Mouse (Mus musculus) hindbrain, postnatal 0 days (tissue): Measurements from ENCODE around the gene Ergic1. TPM values are rescaled to one million over a fixed set of nuclear protein-coding genes. Genes with fewer than 3 reads are reported as not detected.
A peak's percentile ranks its signal among the peaks of the same experiment; 100 is the strongest.

Source experiments
- ATAC-seq: fragments of 200-750 bp; cut with Nextera tagmentation; 2 replicates; pipeline ENCODE4 v1.8.0; 2017; ENCODE audit warnings: mild to moderate bottlenecking, moderate TSS enrichment, moderate library complexity
- DNase-seq: peaks from one replicate; pipeline ENCODE4 v3.0.0-alpha.2; 2015; ENCODE audit warnings: low spot score
- H3K27ac ChIP-seq: fragments of 300-500 bp; sonication (generic); 2 replicates; pipeline ENCODE4 v1.5.1; 2014; ENCODE audit warnings: mild to moderate bottlenecking
- H3K27me3 ChIP-seq: fragments of 300-500 bp; sonication (generic); 2 replicates; pipeline ENCODE4 v1.6.1; 2014; ENCODE audit warnings: low read length, mixed read lengths; ENCODE audit not compliant: insufficient read depth
- H3K36me3 ChIP-seq: fragments of 300-500 bp; sonication (generic); 2 replicates; pipeline ENCODE4 v1.6.1; 2014; ENCODE audit warnings: low read length, mixed read lengths; ENCODE audit not compliant: insufficient read depth
- H3K4me1 ChIP-seq: fragments of 300-500 bp; sonication (generic); 2 replicates; pipeline ENCODE4 v1.6.1; 2014; ENCODE audit warnings: antibody characterized with exemption, low read length, mixed read lengths; ENCODE audit not compliant: insufficient read depth
- H3K4me2 ChIP-seq: fragments of 300-500 bp; sonication (generic); 2 replicates; pipeline ENCODE4 v1.6.1; 2014; ENCODE audit warnings: low read depth, mild to moderate bottlenecking, low read length, moderate library complexity, mixed read lengths
- H3K4me3 ChIP-seq: fragments of 300-500 bp; sonication (generic); 2 replicates; pipeline ENCODE4 v1.5.1; 2014; ENCODE audit warnings: low read length
- H3K9ac ChIP-seq: fragments of 300-500 bp; sonication (generic); replicated peaks from 2 replicates; pipeline ENCODE4 v1.6.1; 2014; ENCODE audit warnings: mild to moderate bottlenecking, low read length, moderate library complexity, mixed read lengths
- H3K9me3 ChIP-seq: fragments of 300-500 bp; sonication (generic); 2 replicates; pipeline ENCODE4 v1.6.1; 2016; ENCODE audit warnings: low read length, mixed read lengths
- CTCF ChIP-seq: IDR thresholded peaks from 2 replicates; pipeline ENCODE4 v1.5.1; 2016; ENCODE audit warnings: antibody characterized with exemption, control low read depth, low read depth
- WGBS: fragments of 180-500 bp; shearing (Covaris S2); extraction: QIAGEN DNeasy Blood & Tissue Kit; methylation state at CpG from one replicate; pipeline ENCODE4 v1.1.7; 2014; 5-methylcytosine and 5-hydroxymethylcytosine counted together
- polyA plus RNA-seq: library from polyadenylated mRNA; unstranded; fragments of >200 nt; fragmentation: Nextera tagmentation; extraction: Ambion mirVana; gene quantifications from 2 replicates; pipeline ENCODE4 v1.2.1, GENCODE M21; 2015
- total RNA-seq: library from RNA; depleted of rRNA; stranded (reverse); fragments of >200 nt; gene quantifications from 2 replicates; pipeline ENCODE4 v1.2.3, GENCODE M21; 2014

Gene Ergic1
- total and polyA plus RNA-seq, 2 experiments from 2014 or later = 93.5 to 250 TPM

DNA sequence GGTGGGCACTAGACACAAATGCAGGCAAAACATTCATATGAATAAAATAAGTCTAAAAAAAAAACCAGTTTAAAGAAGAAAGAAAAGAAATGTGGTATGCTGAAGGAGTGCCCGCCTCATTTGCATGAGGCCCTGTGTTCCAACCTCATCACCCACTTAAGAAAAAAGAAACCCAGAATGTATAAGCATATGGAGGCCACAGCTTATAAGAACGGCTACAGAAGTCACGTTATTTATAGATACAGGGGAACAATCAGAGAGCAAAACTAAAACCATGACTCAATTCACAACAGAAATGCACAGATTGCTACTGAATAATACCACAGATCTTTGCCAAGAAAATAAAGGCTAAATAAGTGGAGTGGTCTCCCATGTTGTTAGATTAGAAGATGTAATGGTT, 43.0 kb upstream of the Ergic1 start:
- Histone ChIP-seq H3K27ac (no peak overlapping the region), H3K4me1 (no peaks in the 10 kb centered on the region), H3K9me3 (no peaks in the 10 kb centered on the region), H3K9ac (no peak overlapping the region), H3K4me3 (no peak overlapping the region), H3K36me3 (no peaks in the 10 kb centered on the region), H3K27me3 (no peaks in the 10 kb centered on the region), H3K4me2 (no peak overlapping the region)
- ATAC-seq = no peak
- WGBS = 86% methylated on average over 3 of the region's 3 CpGs
- TF ChIP-seq CTCF = no peak
- DNase-seq = no peak

- 70% methylated on average over 4 of the region's 4 CpGs for whole genome bisulfite sequencing
- H3K27me3 ChIP-seq = no peaks in the 10 kb centered on the region
- no peak for ATAC-seq
Measured at GRCm38 (mm10) chr17:26522711-26523110, 38.6 kb upstream of the Ergic1 start.

DNA sequence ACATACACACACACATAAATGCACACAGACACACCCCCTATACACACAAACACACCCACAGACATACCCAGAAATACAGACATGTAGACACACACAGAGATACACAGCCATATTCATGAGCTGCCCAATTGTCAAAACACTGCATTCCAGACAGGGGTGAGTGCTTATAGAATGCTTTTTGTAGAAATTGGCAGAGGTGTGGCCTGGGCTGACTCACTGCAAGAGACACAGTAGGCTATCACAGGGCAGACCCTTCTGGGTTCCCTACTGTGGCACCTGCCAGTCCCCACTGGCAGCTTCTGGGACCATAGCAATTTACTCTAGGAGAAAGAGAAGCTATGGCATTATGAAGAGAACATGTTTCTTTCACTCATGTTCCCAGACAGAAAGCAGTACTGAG, 37.0 kb upstream of the Ergic1 start:
- no peak for ATAC-seq
- Histone ChIP-seq H3K4me2 (no peak overlapping the region), H3K36me3 (no peaks in the 10 kb centered on the region), H3K9ac (no peak overlapping the region), H3K4me1 (no peaks in the 10 kb centered on the region), H3K9me3 (no peaks in the 10 kb centered on the region), H3K27ac (no peak overlapping the region), H3K27me3 (no peaks in the 10 kb centered on the region), H3K4me3 (no peak overlapping the region)
- no peak for DNase-seq
- no peak for TF ChIP-seq CTCF

More at GRCm38 (mm10) chr17:26522711-26523110, 38.6 kb upstream of the Ergic1 start:
- no peak overlapping the region for H3K4me3 ChIP-seq
- no peaks in the 10 kb centered on the region for H3K9me3 ChIP-seq
- DNase-seq = no peak
- no peak overlapping the region for H3K9ac ChIP-seq
- no peak overlapping the region for H3K4me2 ChIP-seq
- H3K27ac ChIP-seq = no peak overlapping the region
- no peaks in the 10 kb centered on the region for H3K4me1 ChIP-seq
- no peak for TF ChIP-seq CTCF
- no peaks in the 10 kb centered on the region for H3K36me3 ChIP-seq

DNA sequence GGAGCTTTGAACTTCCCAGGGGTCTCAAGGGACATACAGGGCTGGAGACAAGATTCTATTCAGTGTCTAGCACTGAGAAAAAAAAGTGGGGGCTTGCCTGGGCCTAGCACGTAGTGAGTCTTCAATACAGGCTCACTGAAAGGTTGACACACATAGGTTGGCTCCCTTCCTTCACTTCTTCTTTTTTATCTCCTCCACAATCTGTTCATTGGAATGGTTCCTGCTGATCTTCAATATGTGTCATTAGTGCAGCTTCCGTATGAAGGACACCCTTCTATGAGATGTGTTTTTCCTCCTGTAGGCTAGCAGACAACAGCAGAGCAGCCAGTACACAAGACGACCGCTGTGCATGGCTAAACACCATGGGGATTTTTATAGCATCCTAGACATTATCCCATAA, 36.5 kb upstream of the Ergic1 start:
- no peak overlapping the region for H3K9ac ChIP-seq
- no peak for ATAC-seq

GRCm38 (mm10) chr17:26525316-26525715, 36.0 kb upstream of the Ergic1 start:
- Histone ChIP-seq H3K27me3 (no peaks in the 10 kb centered on the region), H3K4me3 (no peak overlapping the region), H3K27ac (no peak overlapping the region), H3K4me2 (no peak overlapping the region), H3K9me3 (no peaks in the 10 kb centered on the region), H3K4me1 (no peaks in the 10 kb centered on the region), H3K36me3 (no peaks in the 10 kb centered on the region), H3K9ac (no peak overlapping the region)
- no peak for TF ChIP-seq CTCF
- WGBS = 35% methylated on average over 7 of the region's 7 CpGs
- ATAC-seq (peak; percentile 72; the same call in 1 of the 2 replicates), DNase-seq (peak; percentile 68)

More for the DNA sequence above, 36.5 kb upstream of the Ergic1 start:
- DNase-seq = no peak
- no peaks in the 10 kb centered on the region for H3K27me3 ChIP-seq
- no peaks in the 10 kb centered on the region for H3K4me1 ChIP-seq
- no peak overlapping the region for H3K27ac ChIP-seq
- no peak for TF ChIP-seq CTCF
- no peak overlapping the region for H3K4me2 ChIP-seq
- WGBS = 79% methylated on average over 4 of the region's 4 CpGs
- H3K4me3 ChIP-seq = no peak overlapping the region
- H3K36me3 ChIP-seq = no peaks in the 10 kb centered on the region
- no peaks in the 10 kb centered on the region for H3K9me3 ChIP-seq

GRCm38 (mm10) chr17:26527291-26527690, 34.0 kb upstream of the Ergic1 start:
- Histone ChIP-seq H3K27me3 (no peaks in the 10 kb centered on the region), H3K9me3 (no peaks in the 10 kb centered on the region), H3K27ac (no peak overlapping the region), H3K4me1 (no peaks in the 10 kb centered on the region), H3K4me2 (no peak overlapping the region), H3K4me3 (no peak overlapping the region), H3K36me3 (no peaks in the 10 kb centered on the region), H3K9ac (no peak overlapping the region)
- DNase-seq = no peak
- TF ChIP-seq CTCF = no peak
- no peak for ATAC-seq
- WGBS = 96% methylated on average over 9 of the region's 9 CpGs

DNA sequence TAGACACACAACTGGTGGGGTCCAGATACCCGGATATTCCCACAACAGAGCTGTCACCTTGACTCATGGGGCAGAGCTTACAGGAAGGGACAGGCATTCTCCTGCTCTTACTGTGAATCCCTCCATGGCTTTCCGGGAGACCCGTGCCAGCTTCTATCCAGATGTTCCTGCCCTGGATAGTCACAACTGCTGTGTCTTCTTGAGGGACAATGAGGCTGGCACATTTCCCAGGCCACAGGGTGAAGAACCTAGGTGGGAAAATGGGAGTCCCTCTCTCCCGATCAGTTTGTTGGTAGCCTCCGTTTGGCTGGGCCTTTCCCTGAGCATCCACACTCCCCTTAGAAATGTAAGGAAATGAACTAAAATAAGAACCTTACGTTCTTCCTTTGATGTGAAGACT, 32.5 kb upstream of the Ergic1 start:
- Histone ChIP-seq H3K4me3 (no peak overlapping the region), H3K9me3 (no peaks in the 10 kb centered on the region), H3K27me3 (no peaks in the 10 kb centered on the region), H3K4me2 (no peak overlapping the region), H3K36me3 (no peaks in the 10 kb centered on the region), H3K4me1 (no peaks in the 10 kb centered on the region), H3K27ac (no peak overlapping the region), H3K9ac (no peak overlapping the region)
- TF ChIP-seq CTCF = no peak
- ATAC-seq (no peak), DNase-seq (no peak)
- 84% methylated on average over 6 of the region's 6 CpGs for WGBS
